Mouse (Mus musculus): Measurements from ENCODE around the gene Cit. TPM values are rescaled to one million over a fixed set of nuclear protein-coding genes. Genes with fewer than 3 reads are reported as not detected.
"Not testable (repeated sequence)": the region's sequence is repeated elsewhere in the genome, so short reads cannot be mapped to it uniquely, and the experiment has no call there.

The Cit gene
- polyA plus RNA-seq, 1 experiment from 2014 or later: 26.7 TPM

GRCm38 (mm10) chr5:115821910-115822309, 23.2 kb upstream of the Cit start:
- no peak for DNase-seq (ENCODE audit: low spot score)
- no peak overlapping the region for H3K27ac ChIP-seq (ENCODE audit: low read depth, low read length)
- H3K9me3 ChIP-seq (ENCODE audit: control insufficient read depth, low read length): no peaks in the 10 kb centered on the region
- H3K4me1 ChIP-seq (ENCODE audit: control insufficient read depth, insufficient read depth, low read length): no peaks in the 10 kb centered on the region
- no peak for ATAC-seq (ENCODE audit: insufficient read depth, low FRiP score, low TSS enrichment)
- H3K9ac ChIP-seq (ENCODE audit: low read length): no peak overlapping the region
- 93% methylated on average over 7 of the region's 7 CpGs for WGBS
- H3K4me3 ChIP-seq (ENCODE audit: low read depth, low read length): no peak overlapping the region
- no peaks in the 10 kb centered on the region for H3K27me3 ChIP-seq (ENCODE audit: control insufficient read depth, insufficient read depth, low read length)
- no peak overlapping the region for H3K4me2 ChIP-seq (ENCODE audit: low read depth)
- H3K36me3 ChIP-seq (ENCODE audit: control insufficient read depth, insufficient read depth, low read length): no peaks in the 10 kb centered on the region

- no peak overlapping the region for H3K4me2 ChIP-seq (ENCODE audit: low read depth)
- no peaks in the 10 kb centered on the region for H3K36me3 ChIP-seq (ENCODE audit: control insufficient read depth, insufficient read depth, low read length)
- no peak overlapping the region for H3K9ac ChIP-seq (ENCODE audit: low read length)
- no peaks in the 10 kb centered on the region for H3K4me1 ChIP-seq (ENCODE audit: control insufficient read depth, insufficient read depth, low read length)
- H3K27me3 ChIP-seq (ENCODE audit: control insufficient read depth, insufficient read depth, low read length): no peaks in the 10 kb centered on the region
- H3K4me3 ChIP-seq (ENCODE audit: low read depth, low read length): no peak overlapping the region
- DNase-seq (ENCODE audit: low spot score) (no peak), ATAC-seq (ENCODE audit: insufficient read depth, low FRiP score, low TSS enrichment) (no peak)
- 0 out of 2 replicates have a peak, but pooled peaks cover 2% of the 10 kb centered on the region for H3K9me3 ChIP-seq (ENCODE audit: control insufficient read depth, low read length)
- no peak overlapping the region for H3K27ac ChIP-seq (ENCODE audit: low read depth, low read length)
- WGBS: 83% methylated on average over 2 of the region's 2 CpGs
These were observed 12.3 kb upstream of the Cit start for GRCm38 (mm10) chr5:115832754-115833153.

GRCm38 (mm10) chr5:115833806-115834205, 11.3 kb upstream of the Cit start:
- H3K9me3 ChIP-seq (ENCODE audit: control insufficient read depth, low read length); H3K4me1 ChIP-seq (ENCODE audit: control insufficient read depth, insufficient read depth, low read length); H3K4me3 ChIP-seq (ENCODE audit: low read depth, low read length); DNase-seq (ENCODE audit: low spot score); H3K36me3 ChIP-seq (ENCODE audit: control insufficient read depth, insufficient read depth, low read length); H3K9ac ChIP-seq (ENCODE audit: low read length); ATAC-seq (ENCODE audit: insufficient read depth, low FRiP score, low TSS enrichment); H3K27ac ChIP-seq (ENCODE audit: low read depth, low read length); H3K4me2 ChIP-seq (ENCODE audit: low read depth); H3K27me3 ChIP-seq (ENCODE audit: control insufficient read depth, insufficient read depth, low read length): not testable (repeated sequence)

DNA sequence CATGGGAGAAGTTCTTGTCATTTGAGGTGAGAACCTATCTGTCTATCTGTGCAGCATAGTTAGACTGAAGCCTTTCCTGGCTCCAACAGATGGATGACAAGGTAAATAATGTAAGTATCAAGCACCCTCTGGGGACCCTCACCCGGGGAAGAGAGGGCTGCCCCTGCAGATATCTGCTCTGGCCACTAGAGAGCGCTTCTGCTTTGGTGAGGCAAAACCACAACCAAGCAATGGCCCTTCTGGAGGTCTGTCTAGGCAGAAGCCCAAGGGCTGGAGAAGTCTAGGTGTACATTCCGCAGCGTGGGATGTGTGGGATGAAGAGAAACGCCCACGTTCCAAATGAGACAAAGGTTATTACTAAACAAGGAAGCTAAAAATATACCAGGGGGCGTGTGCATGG, 9.8 kb upstream of the Cit start:
- DNase-seq (ENCODE audit: low spot score) (no peak), ATAC-seq (ENCODE audit: insufficient read depth, low FRiP score, low TSS enrichment) (no peak)
- Histone ChIP-seq H3K27ac (ENCODE audit: low read depth, low read length) (no peak overlapping the region), H3K4me1 (ENCODE audit: control insufficient read depth, insufficient read depth, low read length) (no peaks in the 10 kb centered on the region), H3K36me3 (ENCODE audit: control insufficient read depth, insufficient read depth, low read length) (no peaks in the 10 kb centered on the region), H3K9ac (ENCODE audit: low read length) (no peak overlapping the region), H3K9me3 (ENCODE audit: control insufficient read depth, low read length) (0 out of 2 replicates have a peak, but pooled peaks cover 2% of the 10 kb centered on the region), H3K4me2 (ENCODE audit: low read depth) (no peak overlapping the region), H3K4me3 (ENCODE audit: low read depth, low read length) (no peak overlapping the region), H3K27me3 (ENCODE audit: control insufficient read depth, insufficient read depth, low read length) (no peaks in the 10 kb centered on the region)
- WGBS: 68% methylated on average over 7 of the region's 7 CpGs

GRCm38 (mm10) chr5:115838059-115838458, 7.0 kb upstream of the Cit start:
- 91% methylated on average over 6 of the region's 6 CpGs for whole genome bisulfite sequencing
- DNase-seq (ENCODE audit: low spot score): no peak

DNA sequence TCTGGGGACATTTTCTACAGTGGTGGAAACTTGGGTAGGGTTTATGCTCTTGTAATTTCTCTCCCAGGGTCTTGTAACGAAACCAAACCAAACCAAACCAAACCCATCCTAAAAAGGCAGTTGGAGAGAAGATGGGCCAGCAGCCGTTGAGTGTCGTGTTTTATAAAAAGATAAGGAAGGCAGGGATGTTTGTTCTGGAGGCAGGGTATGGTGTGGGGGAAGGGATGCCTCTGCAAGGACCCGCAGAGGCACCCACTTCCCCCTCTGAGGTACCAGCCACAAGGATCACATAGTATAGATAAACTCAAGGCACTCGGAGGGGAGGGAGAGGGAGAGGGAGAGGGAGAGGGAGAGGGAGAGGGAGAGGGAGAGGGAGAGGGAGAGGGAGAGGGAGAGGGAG, 4.6 kb upstream of the Cit start:
- H3K9me3 ChIP-seq (ENCODE audit: control insufficient read depth, low read length): no peaks in the 10 kb centered on the region
- no peak for DNase-seq (ENCODE audit: low spot score)
- WGBS: 87% methylated on average over 4 of the region's 5 CpGs
- H3K4me3 ChIP-seq (ENCODE audit: low read depth, low read length): no peak overlapping the region
- H3K4me1 ChIP-seq (ENCODE audit: control insufficient read depth, insufficient read depth, low read length): peaks cover 5% of the 10 kb centered on the region; the same call in 1 of the 2 replicates
- no peak overlapping the region for H3K4me2 ChIP-seq (ENCODE audit: low read depth)
- H3K9ac ChIP-seq (ENCODE audit: low read length): no peak overlapping the region
- no peaks in the 10 kb centered on the region for H3K27me3 ChIP-seq (ENCODE audit: control insufficient read depth, insufficient read depth, low read length)
- ATAC-seq (ENCODE audit: insufficient read depth, low FRiP score, low TSS enrichment): no peak
- no peak overlapping the region for H3K27ac ChIP-seq (ENCODE audit: low read depth, low read length)
- H3K36me3 ChIP-seq (ENCODE audit: control insufficient read depth, insufficient read depth, low read length): no peaks in the 10 kb centered on the region

More at GRCm38 (mm10) chr5:115838059-115838458, 7.0 kb upstream of the Cit start:
- Histone ChIP-seq H3K27ac (ENCODE audit: low read depth, low read length) (no peak overlapping the region), H3K9me3 (ENCODE audit: control insufficient read depth, low read length) (no peaks in the 10 kb centered on the region), H3K36me3 (ENCODE audit: control insufficient read depth, insufficient read depth, low read length) (no peaks in the 10 kb centered on the region), H3K4me2 (ENCODE audit: low read depth) (no peak overlapping the region), H3K4me3 (ENCODE audit: low read depth, low read length) (no peak overlapping the region), H3K9ac (ENCODE audit: low read length) (no peak overlapping the region), H3K27me3 (ENCODE audit: control insufficient read depth, insufficient read depth, low read length) (no peaks in the 10 kb centered on the region), H3K4me1 (ENCODE audit: control insufficient read depth, insufficient read depth, low read length) (no peaks in the 10 kb centered on the region)
- ATAC-seq (ENCODE audit: insufficient read depth, low FRiP score, low TSS enrichment): no peak

DNA sequence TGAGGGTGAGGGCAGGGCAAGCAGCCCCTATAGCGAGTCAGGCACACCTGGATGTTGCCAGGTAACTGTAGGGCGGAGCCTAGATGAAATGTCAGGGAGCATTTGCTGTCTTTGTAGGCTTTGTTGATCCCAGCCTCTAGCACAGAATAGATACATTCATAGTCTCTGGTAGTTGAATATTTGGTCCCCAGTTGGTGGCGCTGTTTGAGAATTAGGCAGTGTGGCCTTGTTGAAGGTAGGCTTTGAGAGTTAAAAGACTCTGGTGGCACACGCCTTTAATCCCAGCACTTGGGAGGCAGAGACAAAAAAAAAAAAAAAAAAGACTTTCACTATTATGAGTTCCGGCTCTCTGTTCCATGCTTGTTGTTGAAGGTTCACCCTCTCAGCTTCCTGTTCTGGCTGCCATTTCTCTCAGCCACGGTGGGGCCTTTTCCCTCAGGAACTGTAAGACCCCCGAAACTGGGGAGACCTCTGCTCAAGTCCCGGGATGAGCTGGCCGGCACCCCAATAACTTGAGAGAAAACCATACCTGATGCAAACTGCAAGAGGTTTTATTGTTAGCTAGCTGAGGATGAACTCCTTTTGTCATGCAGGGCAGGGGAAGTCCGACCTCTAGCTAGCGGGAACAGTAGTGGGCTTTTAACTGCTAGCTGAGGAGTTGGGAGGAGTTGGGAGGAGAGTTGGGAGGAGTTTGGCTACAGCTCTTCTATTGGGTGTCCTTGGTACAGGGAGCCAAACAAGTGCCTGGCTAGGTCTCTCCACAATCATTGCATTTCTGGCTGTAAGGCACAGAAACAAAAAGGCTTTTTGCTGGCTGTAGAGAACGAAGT, 3.9 kb upstream of the Cit start:
- no peaks in the 10 kb centered on the region for H3K36me3 ChIP-seq (ENCODE audit: control insufficient read depth, insufficient read depth, low read length)
- H3K27me3 ChIP-seq (ENCODE audit: control insufficient read depth, insufficient read depth, low read length): no peaks in the 10 kb centered on the region
- peaks cover 9% of the 10 kb centered on the region for H3K4me1 ChIP-seq (ENCODE audit: control insufficient read depth, insufficient read depth, low read length)
- no peak for ATAC-seq (ENCODE audit: insufficient read depth, low FRiP score, low TSS enrichment)
- no peak overlapping the region for H3K9ac ChIP-seq (ENCODE audit: low read length)
- H3K4me3 ChIP-seq (ENCODE audit: low read depth, low read length): no peak overlapping the region
- 75% methylated on average over 12 of the region's 12 CpGs for WGBS
- H3K27ac ChIP-seq (ENCODE audit: low read depth, low read length): no peak overlapping the region
- no peak for DNase-seq (ENCODE audit: low spot score)
- no peaks in the 10 kb centered on the region for H3K9me3 ChIP-seq (ENCODE audit: control insufficient read depth, low read length)
- no peak overlapping the region for H3K4me2 ChIP-seq (ENCODE audit: low read depth)

- H3K9ac ChIP-seq (ENCODE audit: low read length): peak overlapping the region; percentile 31
- peaks cover 10% of the 10 kb centered on the region for H3K4me1 ChIP-seq (ENCODE audit: control insufficient read depth, insufficient read depth, low read length)
- DNase-seq (ENCODE audit: low spot score): no peak
- peak overlapping the region; percentile 59 for H3K4me2 ChIP-seq (ENCODE audit: low read depth)
- no peaks in the 10 kb centered on the region; the same call in 1 of the 2 replicates for H3K9me3 ChIP-seq (ENCODE audit: control insufficient read depth, low read length)
- 7% methylated on average over 12 of the region's 12 CpGs for WGBS
- H3K36me3 ChIP-seq (ENCODE audit: control insufficient read depth, insufficient read depth, low read length): no peaks in the 10 kb centered on the region
- 0 out of 2 replicates have a peak, but pooled peaks have one; percentile 3 for ATAC-seq (ENCODE audit: insufficient read depth, low FRiP score, low TSS enrichment)
- H3K27me3 ChIP-seq (ENCODE audit: control insufficient read depth, insufficient read depth, low read length): no peaks in the 10 kb centered on the region
- peak overlapping the region; percentile 31; the same call in 1 of the 2 replicates for H3K27ac ChIP-seq (ENCODE audit: low read depth, low read length)
- H3K4me3 ChIP-seq (ENCODE audit: low read depth, low read length): peak overlapping the region; percentile 65
These were observed 711 bp upstream of the Cit start for GRCm38 (mm10) chr5:115844368-115844765.

- no peaks in the 10 kb centered on the region for H3K36me3 ChIP-seq (ENCODE audit: control insufficient read depth, insufficient read depth, low read length)
- H3K4me3 ChIP-seq (ENCODE audit: low read depth, low read length): peak overlapping the region; percentile 65
- WGBS: 38% methylated on average over 8 of the region's 8 CpGs
- peaks cover 10% of the 10 kb centered on the region for H3K4me1 ChIP-seq (ENCODE audit: control insufficient read depth, insufficient read depth, low read length)
- peak overlapping the region; percentile 66 for H3K4me2 ChIP-seq (ENCODE audit: low read depth)
- no peaks in the 10 kb centered on the region; the same call in 1 of the 2 replicates for H3K9me3 ChIP-seq (ENCODE audit: control insufficient read depth, low read length)
- peak overlapping the region; percentile 68 for H3K9ac ChIP-seq (ENCODE audit: low read length)
- H3K27me3 ChIP-seq (ENCODE audit: control insufficient read depth, insufficient read depth, low read length): no peaks in the 10 kb centered on the region
- no peak for DNase-seq (ENCODE audit: low spot score)
- no peak for ATAC-seq (ENCODE audit: insufficient read depth, low FRiP score, low TSS enrichment)
- no peak overlapping the region for H3K27ac ChIP-seq (ENCODE audit: low read depth, low read length)
These were observed 627 bp downstream of the Cit start for GRCm38 (mm10) chr5:115845635-115846174.
